Mouse (Mus musculus): ENCODE results near the gene Zfp618. TPM values are rescaled to one million over a fixed set of nuclear protein-coding genes. Genes with fewer than 3 reads are reported as not detected.

The Zfp618 gene
- polyA plus RNA-seq, 1 experiment = not detected

DNA sequence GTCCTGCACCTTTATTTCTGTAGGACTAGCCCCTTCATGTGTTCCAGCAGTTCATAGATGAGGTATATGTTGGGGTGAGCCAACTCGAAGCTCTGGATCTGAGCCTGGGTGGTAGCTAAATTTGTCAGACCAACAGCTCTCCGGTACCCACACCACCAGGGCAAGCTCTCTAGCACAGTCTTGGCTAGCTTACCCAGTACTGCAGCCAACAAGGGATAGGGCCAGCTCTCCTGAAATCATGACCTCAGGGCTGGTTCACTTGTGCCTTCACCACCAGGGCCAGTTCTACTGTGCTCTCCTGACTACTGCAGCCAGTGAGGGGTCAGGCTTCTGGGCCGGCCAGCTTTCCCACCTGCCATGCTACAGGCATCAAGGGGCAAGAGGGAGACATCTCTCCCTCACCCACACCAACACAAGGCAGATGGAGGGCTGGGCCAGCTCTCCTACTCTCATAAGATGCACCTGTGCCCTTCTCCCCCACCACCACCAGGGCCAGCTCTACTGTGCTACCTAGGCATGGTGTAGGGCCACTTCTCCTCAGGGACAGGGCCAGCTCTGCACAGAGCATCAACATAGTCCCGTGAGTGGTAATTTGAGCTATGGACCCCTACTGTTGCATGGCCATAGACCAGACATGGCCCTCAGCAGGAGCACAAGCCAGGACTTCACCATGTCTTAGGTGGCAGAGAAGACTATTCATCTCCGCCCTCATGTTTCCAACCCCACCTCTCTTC lies 164.7 kb downstream of the Zfp618 start:
- Histone ChIP-seq H3K4me3 (ENCODE audit: insufficient read depth, low read depth, low read length) (no peak overlapping the region), H3K27ac (ENCODE audit: insufficient read depth, low read depth, low read length) (no peak overlapping the region), H3K4me1 (ENCODE audit: control insufficient read depth, insufficient read depth, low read length) (no peaks in the 10 kb centered on the region)
- TF ChIP-seq POLR2A (IDR thresholded peaks at IDR 0.05; ENCODE audit: insufficient read depth, low read depth, low read length) = no peak
- TF ChIP-seq CTCF (IDR thresholded peaks at IDR 0.05; ENCODE audit: insufficient read depth, low read depth, low read length) = no peak
- WGBS = 70% methylated on average over 5 of the region's 5 CpGs

DNA sequence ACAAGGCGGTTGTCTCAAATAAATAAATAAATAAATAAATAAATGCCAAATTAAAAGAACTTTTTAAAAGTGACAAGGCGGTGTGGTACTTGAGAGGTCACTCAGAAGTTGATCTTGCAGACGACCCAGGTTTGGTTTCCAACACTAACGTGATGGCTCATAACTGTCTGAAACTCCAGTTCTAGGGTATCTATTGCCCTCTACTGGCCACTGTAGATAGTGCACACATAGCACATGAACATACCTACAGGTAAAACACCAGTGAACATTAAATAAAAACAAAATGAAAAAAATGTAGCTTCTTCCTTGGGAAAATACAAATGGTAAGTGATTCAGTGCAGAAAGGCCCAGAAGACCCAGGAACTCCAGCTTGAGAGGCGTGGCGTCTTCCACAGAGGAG lies 181.9 kb downstream of the Zfp618 start:
- Histone ChIP-seq H3K4me3 (ENCODE audit: insufficient read depth, low read depth, low read length) (no peak overlapping the region), H3K4me1 (ENCODE audit: control insufficient read depth, insufficient read depth, low read length) (no peaks in the 10 kb centered on the region), H3K27ac (ENCODE audit: insufficient read depth, low read depth, low read length) (no peak overlapping the region)
- WGBS = 97% methylated on average over 6 of the region's 6 CpGs
- TF ChIP-seq POLR2A (IDR thresholded peaks at IDR 0.05; ENCODE audit: insufficient read depth, low read depth, low read length) = no peak
- TF ChIP-seq CTCF (IDR thresholded peaks at IDR 0.05; ENCODE audit: insufficient read depth, low read depth, low read length) = no peak

DNA sequence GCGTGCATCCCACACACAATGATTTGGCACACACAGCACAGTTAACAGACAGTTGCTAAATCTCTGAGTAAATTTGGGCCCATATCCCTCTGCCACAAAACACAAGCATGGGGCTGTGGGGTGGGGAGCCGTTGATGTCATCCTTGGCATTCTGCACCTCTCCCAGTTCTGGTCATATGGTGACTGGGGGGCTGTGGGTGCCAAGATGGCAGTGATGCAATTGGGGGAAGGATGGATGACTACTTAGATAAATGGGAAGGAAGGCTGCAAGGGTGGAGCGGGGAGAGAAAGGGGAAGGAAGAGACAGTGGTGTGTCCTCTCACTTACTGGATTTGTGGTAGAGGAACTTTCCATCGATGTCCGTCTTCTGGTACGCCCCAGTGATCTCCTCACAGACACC lies 185.8 kb downstream of the Zfp618 start:
- no peak overlapping the region for H3K27ac ChIP-seq (ENCODE audit: insufficient read depth, low read depth, low read length)
- TF ChIP-seq CTCF (IDR thresholded peaks at IDR 0.05; ENCODE audit: insufficient read depth, low read depth, low read length) (no peak), POLR2A (IDR thresholded peaks at IDR 0.05; ENCODE audit: insufficient read depth, low read depth, low read length) (no peak)
- H3K4me3 ChIP-seq (ENCODE audit: insufficient read depth, low read depth, low read length) = no peak overlapping the region
- WGBS = 88% methylated on average over 6 of the region's 6 CpGs
- H3K4me1 ChIP-seq (ENCODE audit: control insufficient read depth, insufficient read depth, low read length) = no peaks in the 10 kb centered on the region

DNA sequence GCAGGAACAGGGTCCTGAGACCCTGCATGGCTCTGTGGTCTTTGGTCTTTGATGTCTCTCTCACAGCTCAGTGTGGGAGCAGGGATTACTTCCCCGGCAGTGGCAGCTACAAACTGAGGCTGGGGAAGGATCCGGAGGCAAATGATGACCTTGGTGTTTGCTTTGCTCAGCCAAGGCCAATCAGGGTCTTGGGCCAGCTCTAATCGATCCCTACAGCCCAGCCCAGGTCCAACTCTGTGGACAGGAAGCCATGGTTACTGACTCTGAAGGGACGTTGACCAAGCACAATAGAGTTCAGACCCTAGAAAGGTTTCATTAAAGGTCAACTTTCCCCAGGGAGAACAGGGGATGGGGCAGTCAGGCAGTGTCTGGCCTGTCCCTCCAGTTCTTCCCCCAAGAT lies 188.7 kb downstream of the Zfp618 start:
- WGBS = 77% methylated on average over 4 of the region's 4 CpGs
- Histone ChIP-seq H3K4me1 (ENCODE audit: control insufficient read depth, insufficient read depth, low read length) (no peaks in the 10 kb centered on the region), H3K27ac (ENCODE audit: insufficient read depth, low read depth, low read length) (no peak overlapping the region), H3K4me3 (ENCODE audit: insufficient read depth, low read depth, low read length) (no peak overlapping the region)
- TF ChIP-seq POLR2A (IDR thresholded peaks at IDR 0.05; ENCODE audit: insufficient read depth, low read depth, low read length) (no peak), CTCF (IDR thresholded peaks at IDR 0.05; ENCODE audit: insufficient read depth, low read depth, low read length) (no peak)

DNA sequence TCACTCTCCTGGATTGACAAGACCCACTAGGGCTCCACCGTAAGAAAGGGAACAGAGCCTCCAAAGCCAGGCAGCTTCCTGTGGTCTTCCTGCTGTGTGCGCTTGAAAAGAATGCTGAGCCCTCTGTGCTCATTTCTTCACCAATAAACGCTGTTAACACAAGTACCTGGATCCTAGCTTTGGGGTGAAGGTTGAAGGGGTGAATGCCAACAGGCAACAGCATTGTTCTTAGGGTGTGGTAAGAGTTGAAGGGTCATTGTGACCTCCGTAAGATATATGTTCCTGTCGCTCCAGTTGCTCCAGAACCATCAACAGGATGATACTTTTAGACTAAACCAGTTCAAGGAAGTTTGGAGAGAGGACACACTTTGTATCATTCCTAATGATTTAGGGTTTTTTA lies 189.3 kb downstream of the Zfp618 start, which contains the start of gene Ambp:
Gene Ambp (minus strand): TSS at position 101 of the 400 bp plus-strand sequence.
- TF ChIP-seq POLR2A (IDR thresholded peaks at IDR 0.05; ENCODE audit: insufficient read depth, low read depth, low read length) (no peak), CTCF (IDR thresholded peaks at IDR 0.05; ENCODE audit: insufficient read depth, low read depth, low read length) (no peak)
- Histone ChIP-seq H3K4me3 (ENCODE audit: insufficient read depth, low read depth, low read length) (no peak within 1 kb of the TSS), H3K27ac (ENCODE audit: insufficient read depth, low read depth, low read length) (no peak within 1 kb of the TSS), H3K4me1 (ENCODE audit: control insufficient read depth, insufficient read depth, low read length) (no peaks in the 10 kb centered on the region)
- 71% methylated on average over 5 of the region's 5 CpGs for WGBS

DNA sequence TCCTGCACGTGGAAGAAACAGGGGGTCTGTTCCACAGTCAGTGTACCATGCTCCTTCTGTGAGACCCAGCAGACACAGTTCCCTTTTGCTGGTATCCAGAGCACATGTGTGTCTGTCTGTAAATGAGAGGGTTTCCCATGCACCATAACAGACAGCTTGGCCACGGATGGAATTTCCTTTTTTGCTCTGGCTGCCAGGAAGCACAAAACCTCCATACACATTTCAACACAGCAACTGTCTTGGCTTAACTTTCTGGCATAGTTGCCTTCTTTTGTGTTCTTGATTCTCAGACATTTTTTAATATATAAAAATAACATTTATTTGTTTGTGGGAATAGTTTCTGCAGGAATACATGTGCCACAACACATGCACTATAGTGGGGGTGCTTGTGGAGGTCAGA lies 190.2 kb downstream of the Zfp618 start:
- H3K27ac ChIP-seq (ENCODE audit: insufficient read depth, low read depth, low read length) = no peak overlapping the region
- H3K4me1 ChIP-seq (ENCODE audit: control insufficient read depth, insufficient read depth, low read length) = no peaks in the 10 kb centered on the region
- WGBS = 65% methylated on average over 2 of the region's 2 CpGs
- TF ChIP-seq POLR2A (IDR thresholded peaks at IDR 0.05; ENCODE audit: insufficient read depth, low read depth, low read length) (no peak), CTCF (IDR thresholded peaks at IDR 0.05; ENCODE audit: insufficient read depth, low read depth, low read length) (no peak)
- H3K4me3 ChIP-seq (ENCODE audit: insufficient read depth, low read depth, low read length) = no peak overlapping the region

DNA sequence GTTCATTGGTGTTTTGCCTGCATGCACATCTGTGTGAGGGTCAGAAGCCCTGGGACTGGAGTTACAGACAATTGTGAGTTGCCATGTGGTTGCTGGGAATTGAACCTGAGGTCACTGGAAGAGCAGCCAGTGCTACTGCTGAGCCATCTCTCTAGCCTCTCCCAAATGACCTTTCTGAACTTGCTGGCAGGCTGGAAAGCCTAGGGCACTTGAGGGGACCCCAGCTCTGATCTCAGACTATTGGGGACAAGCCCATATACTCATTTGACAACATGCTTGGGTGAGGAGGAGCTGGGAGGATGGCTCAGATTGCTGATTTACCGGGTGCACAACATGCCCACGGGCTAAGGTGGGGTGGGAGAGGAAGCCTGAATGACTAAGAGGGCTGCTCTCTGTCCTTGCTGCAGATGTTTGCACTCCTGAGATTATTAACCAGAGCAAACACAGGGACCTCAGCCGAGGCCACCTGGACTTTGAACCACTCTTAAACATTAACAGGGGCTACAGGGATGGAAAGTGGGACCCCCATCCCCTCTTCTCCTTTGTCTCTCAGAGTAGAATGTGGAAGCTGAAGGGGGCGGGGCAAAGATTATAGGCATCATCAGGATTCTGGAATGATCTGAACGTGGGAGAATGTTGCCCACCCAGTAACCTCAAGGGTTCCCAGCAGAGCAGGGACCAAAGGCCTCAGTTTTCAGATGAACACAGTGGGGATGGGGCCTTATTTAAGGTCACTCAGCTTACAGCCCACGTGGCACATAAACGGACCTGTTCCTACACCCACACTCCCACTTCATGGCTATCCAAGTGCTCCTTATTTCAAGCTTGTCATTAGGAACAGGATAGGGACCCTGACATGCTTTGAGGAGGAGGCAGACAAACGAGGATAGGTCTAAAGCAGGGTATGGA lies 191.6 kb downstream of the Zfp618 start:
- Histone ChIP-seq H3K27ac (ENCODE audit: insufficient read depth, low read depth, low read length) (no peak overlapping the region), H3K4me3 (ENCODE audit: insufficient read depth, low read depth, low read length) (no peak overlapping the region), H3K4me1 (ENCODE audit: control insufficient read depth, insufficient read depth, low read length) (no peaks in the 10 kb centered on the region)
- WGBS = 73% methylated on average over 8 of the region's 8 CpGs
- no peak for TF ChIP-seq CTCF (IDR thresholded peaks at IDR 0.05; ENCODE audit: insufficient read depth, low read depth, low read length)
- no peak for TF ChIP-seq POLR2A (IDR thresholded peaks at IDR 0.05; ENCODE audit: insufficient read depth, low read depth, low read length)

DNA sequence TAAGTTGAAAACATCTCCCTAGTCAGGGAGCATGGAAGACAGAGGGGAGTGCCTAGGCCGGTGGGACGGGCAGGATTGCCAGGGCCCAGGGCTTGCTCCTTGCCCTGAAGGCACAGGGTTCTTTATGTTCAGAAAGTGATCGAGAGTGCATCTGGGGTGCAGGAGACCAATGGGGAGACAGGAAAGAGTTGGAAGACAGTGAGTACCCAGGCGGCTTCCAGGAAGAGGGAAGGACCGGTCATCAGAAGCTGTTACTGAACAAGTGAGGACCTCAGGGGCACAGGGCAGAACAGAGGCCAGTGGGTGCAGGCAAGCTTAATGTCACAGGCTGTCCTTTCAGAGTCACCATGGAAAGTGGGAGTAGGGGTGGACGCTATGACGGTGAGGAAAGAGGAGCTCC lies 192.8 kb downstream of the Zfp618 start:
- H3K4me1 ChIP-seq (ENCODE audit: control insufficient read depth, insufficient read depth, low read length) = no peaks in the 10 kb centered on the region
- 90% methylated on average over 7 of the region's 7 CpGs for WGBS
- TF ChIP-seq POLR2A (IDR thresholded peaks at IDR 0.05; ENCODE audit: insufficient read depth, low read depth, low read length) (no peak), CTCF (IDR thresholded peaks at IDR 0.05; ENCODE audit: insufficient read depth, low read depth, low read length) (no peak)
- H3K27ac ChIP-seq (ENCODE audit: insufficient read depth, low read depth, low read length) = no peak overlapping the region
- no peak overlapping the region for H3K4me3 ChIP-seq (ENCODE audit: insufficient read depth, low read depth, low read length)
